Mouse (Mus musculus) heart, postnatal 14 days (tissue): Measurements from ENCODE around the gene Elf1. TPM values are rescaled to one million over a fixed set of nuclear protein-coding genes. Genes with fewer than 3 reads are reported as not detected.

Source experiments
- DNase-seq, 2 experiments: peaks; one replicate each; pipeline ENCODE4 v3.0.0; 2021 to 2022
- intact Hi-C: fragments of 180-260 bp; cut with DNase I; formaldehyde crosslinking; loops from one replicate; pipeline ENCODE4 v1.15.1; 2025
- microRNA-seq, 2 experiments: library from miRNA; unstranded; fragments of <30 nt; microRNA quantifications; one replicate each; pipeline ENCODE4 v1.2.0; 2021 to 2022
- total RNA-seq, 2 experiments: library from RNA; stranded (reverse); gene quantifications; 2 replicates each; pipeline ENCODE4 v1.2.3; 2021

The Elf1 gene
- total RNA-seq, 2 experiments from 2014 or later: 20.8 to 21.5 TPM

DNA sequence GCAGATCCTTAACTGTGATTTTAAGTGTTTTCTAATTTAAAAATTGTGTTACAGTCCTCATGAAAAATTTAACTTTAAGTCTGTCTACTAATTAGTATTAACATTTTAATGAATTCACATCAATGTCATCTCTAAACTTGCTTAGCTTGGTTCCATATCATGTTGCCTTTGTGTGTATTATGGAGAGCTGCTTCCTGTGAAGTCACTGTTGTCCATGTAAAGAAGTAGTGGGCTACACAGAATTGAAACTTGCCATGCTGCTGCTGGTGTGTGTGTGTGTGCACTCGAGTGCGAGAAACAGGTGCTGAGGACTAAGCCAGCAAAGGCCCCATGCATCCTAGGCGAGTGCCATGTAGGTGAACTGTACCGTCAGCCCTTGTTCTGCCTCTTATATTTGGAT, 126.4 kb downstream of the Elf1 start:
- DNase-seq: no peak
- intact Hi-C loops: no loop called here

DNA sequence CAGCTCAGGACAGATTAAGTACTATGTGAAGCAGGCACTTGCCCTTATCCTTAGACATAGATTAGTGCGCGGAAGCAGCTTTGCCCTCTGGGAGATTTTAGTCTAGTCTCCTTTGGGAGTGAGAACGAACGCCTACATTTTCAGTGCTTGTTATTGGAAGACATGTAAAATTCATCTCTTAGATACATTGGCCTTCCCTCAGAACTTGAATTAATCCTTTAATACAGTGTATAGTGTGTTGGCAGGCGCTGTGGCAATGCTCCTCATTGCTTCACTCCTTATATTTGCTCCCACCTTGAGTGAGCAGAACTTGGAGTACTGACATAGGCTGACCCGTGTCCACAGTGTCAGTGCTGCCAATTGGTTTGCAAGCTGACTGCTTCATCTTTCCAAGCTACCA, 127.3 kb downstream of the Elf1 start:
- intact Hi-C loops: no loop called here
- DNase-seq: no peak

GRCm38 (mm10) chr14:79617121-79617828, 136.3 kb downstream of the Elf1 start:
- DNase-seq: no peak
- intact Hi-C loops: loop anchor here (2.0 to 10.0 kb wide), 3 partner anchors 45 to 298 kb away; partner anchors contain the start of gene Cnmd

DNA sequence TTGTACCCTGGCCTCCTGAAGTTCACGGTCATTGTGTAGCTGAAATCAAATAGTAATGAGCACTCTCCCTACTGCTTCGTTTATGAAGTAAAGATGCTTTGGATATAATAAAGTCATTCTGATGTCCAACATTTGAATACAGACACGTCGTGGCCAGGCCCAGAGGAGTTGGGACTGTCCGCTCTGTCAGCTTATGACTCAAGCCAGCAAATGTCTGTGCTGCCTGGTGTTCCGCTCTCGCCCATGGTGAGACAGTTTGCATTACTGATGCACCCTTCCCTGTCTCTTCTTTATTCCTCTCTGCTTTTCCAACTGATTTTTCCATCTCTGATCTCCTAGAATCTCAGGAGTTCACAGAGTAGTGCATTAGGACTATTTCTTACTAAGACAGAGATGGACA, 138.8 kb downstream of the Elf1 start:
- DNase-seq: no peak
- intact Hi-C loops: loop anchor here (5.0 to 10.0 kb wide), 2 partner anchors 42 to 295 kb away; partner anchors contain the start of gene Cnmd

DNA sequence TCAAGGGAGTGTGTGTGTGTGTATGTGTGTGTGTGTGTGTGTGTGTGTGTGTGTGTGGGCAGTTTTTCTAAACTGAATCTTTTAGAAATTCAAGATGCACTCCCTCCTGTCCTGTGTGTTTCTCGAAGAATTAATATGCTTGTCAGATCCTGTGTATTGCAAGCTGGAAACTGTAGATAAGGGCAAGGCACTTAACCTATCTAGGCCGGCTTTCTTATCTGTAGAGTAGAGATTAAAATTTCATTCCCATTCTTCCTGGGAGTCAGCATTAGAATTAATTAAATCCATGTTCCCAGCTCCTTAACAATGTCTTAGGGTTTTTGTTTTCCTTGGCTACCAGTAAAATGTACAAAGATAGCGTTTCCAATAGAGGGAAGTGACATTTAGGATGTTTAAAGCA, 140.1 kb downstream of the Elf1 start:
- DNase-seq: no peak
- intact Hi-C loops: no loop called here

Small RNAs within 50 kb of the gene (microRNA-seq; reads per million reads assigned to microRNA genes)
- 0 reads per million in 2 experiments for gene Gm27857

Other genes with a start within 250 kb of the Elf1 start
- gene Zfp957, start 233.8 kb upstream of the Elf1 start, total RNA-seq: not detected
- gene Rgcc, start 179.5 kb upstream of the Elf1 start, total RNA-seq: 10 to 100 TPM; 78.5 to 80.3 TPM
- gene Naa16, start 90.4 kb upstream of the Elf1 start, total RNA-seq: 10 to 100 TPM; 12.5 to 15.6 TPM
- 1 to 10 TPM; 5.3 to 5.5 TPM for gene Mtrf1, start 83.4 kb upstream of the Elf1 start, total RNA-seq
- gene Kbtbd7, start 54.7 kb upstream of the Elf1 start, total RNA-seq: 10 to 100 TPM in 1 of 2 experiments, 1 to 10 TPM in 1; 10.0 to 10.9 TPM
- under 1 TPM; 0.31 to 0.41 TPM for gene Kbtbd6, start 29.4 kb upstream of the Elf1 start, total RNA-seq
- 10 to 100 TPM; 19.8 to 21.8 TPM for gene Wbp4, start 326 bp downstream of the Elf1 start, total RNA-seq
- gene Sugt1, start 106.5 kb downstream of the Elf1 start, total RNA-seq: 10 to 100 TPM; 70.4 to 72.2 TPM
- gene Cnmd, start 181.0 kb downstream of the Elf1 start, total RNA-seq: under 1 TPM; 0.24 to 0.74 TPM